Mouse (Mus musculus): Measurements from ENCODE around the gene Gmip. TPM values are rescaled to one million over a fixed set of nuclear protein-coding genes. Genes with fewer than 3 reads are reported as not detected.
A peak's percentile ranks its signal among the peaks of the same experiment; 100 is the strongest.

The Gmip gene
- polyA plus RNA-seq, 1 experiment from 2014 or later, result 11.9 TPM

GRCm38 (mm10) chr8:69826371-69826770, 17.9 kb downstream of the Gmip start:
- no peak overlapping the region for H3K27ac ChIP-seq (ENCODE audit: low read length)
- no peak for ATAC-seq (ENCODE audit: insufficient number of reproducible peaks, insufficient read depth, low FRiP score, low read depth)
- 89% methylated on average over 12 of the region's 12 CpGs for WGBS
- H3K36me3 ChIP-seq (ENCODE audit: control insufficient read depth, insufficient read depth, low read length), result peaks cover 6% of the 10 kb centered on the region; the same call in 1 of the 2 replicates
- no peak overlapping the region for H3K9ac ChIP-seq (replicated peaks; ENCODE audit: low read depth, low read length)
- H3K27me3 ChIP-seq (ENCODE audit: control insufficient read depth, insufficient read depth, low read length), result no peaks in the 10 kb centered on the region
- no peak overlapping the region for H3K4me2 ChIP-seq (replicated peaks; ENCODE audit: low read depth, low read length)
- H3K4me1 ChIP-seq (ENCODE audit: control insufficient read depth, insufficient read depth, low read length), result 0 out of 2 replicates have a peak, but pooled peaks cover 4% of the 10 kb centered on the region
- no peaks in the 10 kb centered on the region for H3K9me3 ChIP-seq (ENCODE audit: control insufficient read depth, low read depth, low read length)
- H3K4me3 ChIP-seq (ENCODE audit: low read depth, low read length), result no peak overlapping the region

- H3K27me3 ChIP-seq (ENCODE audit: control insufficient read depth, insufficient read depth, low read length), result no peaks in the 10 kb centered on the region
- H3K4me1 ChIP-seq (ENCODE audit: control insufficient read depth, insufficient read depth, low read length), result peaks cover 3% of the 10 kb centered on the region; the same call in 1 of the 2 replicates
- peak within 1 kb of the TSS; percentile 56 for H3K4me3 ChIP-seq (ENCODE audit: low read depth, low read length)
- 0 out of 2 replicates have a peak, but pooled peaks cover 2% of the 10 kb centered on the region for H3K36me3 ChIP-seq (ENCODE audit: control insufficient read depth, insufficient read depth, low read length)
- 0% methylated on average over 38 of the region's 38 CpGs for WGBS
- peak within 1 kb of the TSS; percentile 89 for H3K4me2 ChIP-seq (replicated peaks; ENCODE audit: low read depth, low read length)
- no peaks in the 10 kb centered on the region for H3K9me3 ChIP-seq (ENCODE audit: control insufficient read depth, low read depth, low read length)
- peak within 1 kb of the TSS; percentile 28; the same call in 1 of the 2 replicates for H3K9ac ChIP-seq (replicated peaks; ENCODE audit: low read depth, low read length)
- no peak within 1 kb of the TSS for H3K27ac ChIP-seq (ENCODE audit: low read length)
- peak; percentile 96 for ATAC-seq (ENCODE audit: insufficient number of reproducible peaks, insufficient read depth, low FRiP score, low read depth)
Observed at GRCm38 (mm10) chr8:69832298-69832853, 23.9 kb downstream of the Gmip start, which contains the start of gene Pbx4. TSS of gene Pbx4 (plus strand) at chr8:69832491.

GRCm38 (mm10) chr8:69837057-69837682, 28.7 kb downstream of the Gmip start:
- no peak overlapping the region for H3K9ac ChIP-seq (replicated peaks; ENCODE audit: low read depth, low read length)
- H3K4me3 ChIP-seq (ENCODE audit: low read depth, low read length), result no peak overlapping the region
- H3K9me3 ChIP-seq (ENCODE audit: control insufficient read depth, low read depth, low read length), result no peaks in the 10 kb centered on the region
- no peaks in the 10 kb centered on the region for H3K27me3 ChIP-seq (ENCODE audit: control insufficient read depth, insufficient read depth, low read length)
- H3K36me3 ChIP-seq (ENCODE audit: control insufficient read depth, insufficient read depth, low read length), result no peaks in the 10 kb centered on the region
- H3K4me1 ChIP-seq (ENCODE audit: control insufficient read depth, insufficient read depth, low read length), result no peaks in the 10 kb centered on the region
- no peak for ATAC-seq (ENCODE audit: insufficient number of reproducible peaks, insufficient read depth, low FRiP score, low read depth)
- no peak overlapping the region for H3K27ac ChIP-seq (ENCODE audit: low read length)
- H3K4me2 ChIP-seq (replicated peaks; ENCODE audit: low read depth, low read length), result no peak overlapping the region
- WGBS, result 57% methylated on average over 8 of the region's 8 CpGs

- ATAC-seq (ENCODE audit: insufficient number of reproducible peaks, insufficient read depth, low FRiP score, low read depth), result no peak
Observed at GRCm38 (mm10) chr8:69847167-69848065, 38.9 kb downstream of the Gmip start.

GRCm38 (mm10) chr8:69848951-69849350, 40.5 kb downstream of the Gmip start:
- no peaks in the 10 kb centered on the region for H3K27me3 ChIP-seq (ENCODE audit: control insufficient read depth, insufficient read depth, low read length)
- H3K9me3 ChIP-seq (ENCODE audit: control insufficient read depth, low read depth, low read length), result no peaks in the 10 kb centered on the region
- 68% methylated on average over 8 of the region's 8 CpGs for WGBS
- H3K4me2 ChIP-seq (replicated peaks; ENCODE audit: low read depth, low read length), result no peak overlapping the region
- no peaks in the 10 kb centered on the region for H3K36me3 ChIP-seq (ENCODE audit: control insufficient read depth, insufficient read depth, low read length)
- H3K9ac ChIP-seq (replicated peaks; ENCODE audit: low read depth, low read length), result no peak overlapping the region
- H3K4me1 ChIP-seq (ENCODE audit: control insufficient read depth, insufficient read depth, low read length), result no peaks in the 10 kb centered on the region
- no peak overlapping the region for H3K27ac ChIP-seq (ENCODE audit: low read length)
- peak; percentile 64; the same call in 1 of the 2 replicates for ATAC-seq (ENCODE audit: insufficient number of reproducible peaks, insufficient read depth, low FRiP score, low read depth)
- no peak overlapping the region for H3K4me3 ChIP-seq (ENCODE audit: low read depth, low read length)

More at GRCm38 (mm10) chr8:69847167-69848065, 38.9 kb downstream of the Gmip start:
- Histone ChIP-seq H3K36me3 (ENCODE audit: control insufficient read depth, insufficient read depth, low read length) (no peaks in the 10 kb centered on the region), H3K4me1 (ENCODE audit: control insufficient read depth, insufficient read depth, low read length) (no peaks in the 10 kb centered on the region), H3K27me3 (ENCODE audit: control insufficient read depth, insufficient read depth, low read length) (no peaks in the 10 kb centered on the region), H3K9me3 (ENCODE audit: control insufficient read depth, low read depth, low read length) (no peaks in the 10 kb centered on the region), H3K4me2 (replicated peaks; ENCODE audit: low read depth, low read length) (no peak overlapping the region), H3K27ac (ENCODE audit: low read length) (no peak overlapping the region), H3K9ac (replicated peaks; ENCODE audit: low read depth, low read length) (no peak overlapping the region), H3K4me3 (ENCODE audit: low read depth, low read length) (no peak overlapping the region)
- 57% methylated on average over 3 of the region's 3 CpGs for WGBS

- no peaks in the 10 kb centered on the region for H3K36me3 ChIP-seq (ENCODE audit: control insufficient read depth, insufficient read depth, low read length)
- ATAC-seq (ENCODE audit: insufficient number of reproducible peaks, insufficient read depth, low FRiP score, low read depth), result no peak
- H3K27me3 ChIP-seq (ENCODE audit: control insufficient read depth, insufficient read depth, low read length), result no peaks in the 10 kb centered on the region
- no peak overlapping the region for H3K4me2 ChIP-seq (replicated peaks; ENCODE audit: low read depth, low read length)
- no peaks in the 10 kb centered on the region for H3K4me1 ChIP-seq (ENCODE audit: control insufficient read depth, insufficient read depth, low read length)
- no peak overlapping the region for H3K9ac ChIP-seq (replicated peaks; ENCODE audit: low read depth, low read length)
- WGBS, result 31% methylated on average over 3 of the region's 3 CpGs
- no peaks in the 10 kb centered on the region for H3K9me3 ChIP-seq (ENCODE audit: control insufficient read depth, low read depth, low read length)
- H3K27ac ChIP-seq (ENCODE audit: low read length), result no peak overlapping the region
- no peak overlapping the region for H3K4me3 ChIP-seq (ENCODE audit: low read depth, low read length)
Observed at GRCm38 (mm10) chr8:69849899-69850298, 41.4 kb downstream of the Gmip start.

- 76% methylated on average over 7 of the region's 7 CpGs for WGBS
- H3K4me1 ChIP-seq (ENCODE audit: control insufficient read depth, insufficient read depth, low read length), result no peaks in the 10 kb centered on the region
- H3K9ac ChIP-seq (replicated peaks; ENCODE audit: low read depth, low read length), result no peak overlapping the region
- H3K27ac ChIP-seq (ENCODE audit: low read length), result no peak overlapping the region
- no peaks in the 10 kb centered on the region for H3K27me3 ChIP-seq (ENCODE audit: control insufficient read depth, insufficient read depth, low read length)
- H3K4me3 ChIP-seq (ENCODE audit: low read depth, low read length), result no peak overlapping the region
- no peaks in the 10 kb centered on the region for H3K9me3 ChIP-seq (ENCODE audit: control insufficient read depth, low read depth, low read length)
- ATAC-seq (ENCODE audit: insufficient number of reproducible peaks, insufficient read depth, low FRiP score, low read depth), result no peak
- H3K36me3 ChIP-seq (ENCODE audit: control insufficient read depth, insufficient read depth, low read length), result no peaks in the 10 kb centered on the region
- H3K4me2 ChIP-seq (replicated peaks; ENCODE audit: low read depth, low read length), result no peak overlapping the region
Observed at GRCm38 (mm10) chr8:69850926-69851506, 42.5 kb downstream of the Gmip start.

GRCm38 (mm10) chr8:69853869-69854268, 45.4 kb downstream of the Gmip start:
- H3K4me1 ChIP-seq (ENCODE audit: control insufficient read depth, insufficient read depth, low read length), result no peaks in the 10 kb centered on the region
- no peak overlapping the region for H3K4me2 ChIP-seq (replicated peaks; ENCODE audit: low read depth, low read length)
- no peak overlapping the region for H3K9ac ChIP-seq (replicated peaks; ENCODE audit: low read depth, low read length)
- H3K27me3 ChIP-seq (ENCODE audit: control insufficient read depth, insufficient read depth, low read length), result no peaks in the 10 kb centered on the region
- 91% methylated on average over 10 of the region's 10 CpGs for WGBS
- no peak for ATAC-seq (ENCODE audit: insufficient number of reproducible peaks, insufficient read depth, low FRiP score, low read depth)
- no peaks in the 10 kb centered on the region for H3K9me3 ChIP-seq (ENCODE audit: control insufficient read depth, low read depth, low read length)
- H3K4me3 ChIP-seq (ENCODE audit: low read depth, low read length), result no peak overlapping the region
- H3K36me3 ChIP-seq (ENCODE audit: control insufficient read depth, insufficient read depth, low read length), result no peaks in the 10 kb centered on the region
- H3K27ac ChIP-seq (ENCODE audit: low read length), result no peak overlapping the region
